Mouse (Mus musculus) ovary, postnatal 14 days (tissue): ENCODE data around the gene Dpp7.

ENCODE experiments used
- DNase-seq: peaks from one replicate; pipeline ENCODE4 v3.0.0; 2022; ENCODE audit warnings: low spot score

The Dpp7 gene

GRCm38 (mm10) chr2:25356208-25357079, at the start of gene Dpp7:
TSS of gene Dpp7 (minus strand) at chr2:25356359.
- peak; percentile 70 for DNase-seq

DNA sequence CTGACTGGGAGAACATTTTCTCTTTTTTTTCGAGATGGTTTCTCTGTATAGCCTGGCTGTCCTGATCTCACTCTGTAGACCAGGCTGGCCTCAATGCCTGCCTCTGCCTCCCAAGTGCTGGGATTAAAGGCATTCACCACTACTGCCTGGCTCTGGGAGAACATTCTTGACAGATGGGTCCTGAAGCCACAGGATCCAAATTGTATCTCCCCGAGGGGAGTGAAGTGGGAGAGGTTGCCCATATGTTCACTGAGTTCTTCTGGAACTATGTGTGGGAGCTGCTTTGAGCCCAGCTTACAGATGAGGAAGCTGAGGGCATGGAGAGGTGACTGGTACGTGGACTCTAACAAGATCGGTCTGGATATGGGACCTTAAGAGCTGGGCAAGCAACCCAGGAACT, 47.8 kb upstream of the Dpp7 start:
- DNase-seq = no peak

- DNase-seq = peak; percentile 55
Observed at GRCm38 (mm10) chr2:25402972-25403601, 46.9 kb upstream of the Dpp7 start.

GRCm38 (mm10) chr2:25402377-25402971, 46.3 kb upstream of the Dpp7 start:
- peak; percentile 60 for DNase-seq

DNA sequence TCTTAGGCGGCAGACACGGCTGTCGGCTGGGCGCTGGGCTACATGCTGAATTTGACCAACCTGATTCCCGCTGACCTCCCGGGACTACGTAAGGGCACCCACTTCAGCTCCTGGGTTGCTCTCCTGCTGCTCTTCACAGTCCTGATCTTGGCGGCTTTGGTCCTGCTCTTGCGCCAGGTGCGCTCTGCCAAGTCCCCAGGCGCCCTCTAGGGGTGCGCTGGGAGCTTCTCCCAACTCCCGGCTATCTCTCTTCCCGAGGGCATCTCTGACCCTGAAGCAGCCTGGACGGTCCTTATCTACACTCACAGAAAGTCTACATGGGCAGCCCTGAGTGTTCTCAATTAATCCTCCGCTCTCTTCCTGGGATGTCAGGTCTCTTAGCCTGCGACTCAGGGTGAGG, 44.6 kb upstream of the Dpp7 start:
- peak; percentile 47 for DNase-seq

DNA sequence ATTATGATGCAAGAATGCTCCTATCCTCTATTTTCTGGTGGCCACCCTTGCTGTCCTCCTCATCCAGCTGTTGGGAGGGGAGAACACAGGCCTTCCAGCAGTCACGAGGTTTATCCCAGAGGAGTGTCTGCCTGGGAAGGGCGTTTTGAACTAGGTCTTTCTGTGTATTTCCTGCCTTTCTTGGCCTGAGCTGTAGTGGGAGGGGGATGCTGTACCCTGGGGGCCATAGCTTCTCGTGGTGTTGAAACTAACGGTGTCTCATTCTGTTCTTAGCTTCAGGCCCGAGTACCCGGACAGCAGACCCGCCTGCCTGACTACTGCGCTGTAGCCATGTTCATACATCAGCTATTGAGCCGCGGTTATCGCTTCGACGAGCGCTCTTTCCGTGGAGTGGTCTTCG, 44.1 kb upstream of the Dpp7 start:
- no peak for DNase-seq

GRCm38 (mm10) chr2:25399051-25399450, 42.9 kb upstream of the Dpp7 start, which contains the start of gene Npdc1:
TSS of gene Npdc1 (plus strand) at chr2:25399351.
- no peak for DNase-seq

GRCm38 (mm10) chr2:25398065-25398464, 41.9 kb upstream of the Dpp7 start:
- no peak for DNase-seq

- DNase-seq = no peak
Observed at GRCm38 (mm10) chr2:25397010-25397409, 40.9 kb upstream of the Dpp7 start.

GRCm38 (mm10) chr2:25396597-25396983, 40.4 kb upstream of the Dpp7 start:
- DNase-seq = no peak

DNA sequence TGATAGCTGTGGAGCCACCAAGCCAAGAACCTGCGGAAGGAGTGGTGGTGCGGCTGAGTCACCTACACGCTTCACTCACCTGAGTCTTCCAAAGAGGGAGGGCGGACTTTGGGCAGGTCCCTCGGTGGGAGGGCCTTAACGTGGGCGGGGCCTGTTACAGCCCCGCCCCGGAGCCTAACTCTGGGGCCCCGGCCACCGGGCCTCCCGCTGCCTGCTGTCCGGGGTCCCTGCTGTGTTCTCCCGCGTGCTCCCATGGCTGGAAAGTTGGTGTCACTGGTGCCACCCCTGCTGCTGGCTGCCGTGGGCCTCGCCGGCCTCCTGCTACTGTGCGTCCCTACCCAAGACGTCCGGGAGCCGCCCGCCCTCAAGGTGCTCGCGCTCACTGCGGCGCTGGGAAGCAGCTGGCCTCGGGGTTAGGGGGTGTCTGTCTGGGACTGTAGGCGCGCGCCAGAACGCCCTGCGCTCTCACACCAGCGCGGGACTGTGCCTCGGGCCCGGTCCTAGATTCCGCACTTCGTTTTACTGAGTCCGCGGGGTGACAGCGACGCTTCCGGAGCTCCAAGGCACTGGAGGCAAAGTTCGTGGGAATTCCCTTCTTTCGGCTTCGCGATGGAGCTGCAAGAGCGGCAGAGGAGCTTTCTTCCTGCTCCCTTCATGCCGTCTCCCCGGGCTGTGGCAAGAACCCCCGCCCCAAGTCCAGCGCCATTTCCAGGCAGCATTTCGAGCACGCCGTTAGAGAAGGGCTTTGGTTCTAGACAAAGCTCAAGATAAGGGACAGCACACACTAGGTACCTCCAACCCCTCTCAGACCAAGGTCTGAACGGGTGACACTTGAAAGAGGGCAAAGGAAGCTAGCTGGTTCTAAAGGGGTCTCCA, 39.8 kb upstream of the Dpp7 start, which contains the start of gene Entpd2:
Gene Entpd2, plus strand, starts transcription at position 154 of the 876 bp plus-strand sequence.
- DNase-seq = no peak

- no peak for DNase-seq
Observed at GRCm38 (mm10) chr2:25394281-25395221, 38.4 kb upstream of the Dpp7 start.

GRCm38 (mm10) chr2:25391266-25391665, 35.1 kb upstream of the Dpp7 start:
- no peak for DNase-seq

DNA sequence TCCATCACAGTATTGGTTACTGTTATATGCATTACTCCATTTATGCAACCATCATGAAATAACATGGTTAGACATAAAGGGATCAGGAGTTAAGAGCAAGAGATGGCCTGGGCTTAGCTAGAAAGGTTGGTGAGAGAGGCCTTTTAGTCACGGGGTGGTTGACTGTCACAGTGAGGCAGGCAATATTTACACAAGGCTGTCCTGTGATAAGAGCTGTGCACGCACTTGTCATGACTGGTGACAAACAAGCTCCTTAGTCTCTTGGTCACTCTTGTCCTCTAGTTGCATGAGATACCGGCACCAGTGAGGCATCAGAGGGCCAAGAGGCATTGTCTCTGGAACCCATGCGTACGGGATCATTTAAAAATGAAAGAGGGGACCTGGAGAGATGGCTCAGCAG, 28.3 kb upstream of the Dpp7 start:
- no peak for DNase-seq

DNA sequence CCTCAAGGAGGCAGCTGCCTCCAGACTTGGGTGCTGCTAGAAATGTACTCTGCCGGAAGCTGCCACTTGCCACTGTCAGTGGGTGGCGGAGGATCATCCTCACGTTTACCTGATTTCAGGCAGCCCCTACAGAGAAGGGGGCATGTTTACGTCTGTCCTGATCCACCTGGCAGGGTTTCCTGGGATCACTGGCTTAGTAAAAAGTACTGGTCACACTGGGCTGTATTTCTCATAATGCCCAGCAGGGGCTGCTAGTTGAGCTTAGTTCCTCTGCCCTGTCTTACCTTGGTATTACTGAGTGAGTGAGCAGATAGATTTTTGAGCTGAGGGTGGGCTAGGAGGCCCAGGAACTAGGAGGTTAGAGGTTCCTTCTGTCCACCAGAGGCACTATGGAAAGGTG, 20.4 kb upstream of the Dpp7 start:
- no peak for DNase-seq

- no peak for DNase-seq
Observed at GRCm38 (mm10) chr2:25373431-25373830, 17.3 kb upstream of the Dpp7 start.

DNA sequence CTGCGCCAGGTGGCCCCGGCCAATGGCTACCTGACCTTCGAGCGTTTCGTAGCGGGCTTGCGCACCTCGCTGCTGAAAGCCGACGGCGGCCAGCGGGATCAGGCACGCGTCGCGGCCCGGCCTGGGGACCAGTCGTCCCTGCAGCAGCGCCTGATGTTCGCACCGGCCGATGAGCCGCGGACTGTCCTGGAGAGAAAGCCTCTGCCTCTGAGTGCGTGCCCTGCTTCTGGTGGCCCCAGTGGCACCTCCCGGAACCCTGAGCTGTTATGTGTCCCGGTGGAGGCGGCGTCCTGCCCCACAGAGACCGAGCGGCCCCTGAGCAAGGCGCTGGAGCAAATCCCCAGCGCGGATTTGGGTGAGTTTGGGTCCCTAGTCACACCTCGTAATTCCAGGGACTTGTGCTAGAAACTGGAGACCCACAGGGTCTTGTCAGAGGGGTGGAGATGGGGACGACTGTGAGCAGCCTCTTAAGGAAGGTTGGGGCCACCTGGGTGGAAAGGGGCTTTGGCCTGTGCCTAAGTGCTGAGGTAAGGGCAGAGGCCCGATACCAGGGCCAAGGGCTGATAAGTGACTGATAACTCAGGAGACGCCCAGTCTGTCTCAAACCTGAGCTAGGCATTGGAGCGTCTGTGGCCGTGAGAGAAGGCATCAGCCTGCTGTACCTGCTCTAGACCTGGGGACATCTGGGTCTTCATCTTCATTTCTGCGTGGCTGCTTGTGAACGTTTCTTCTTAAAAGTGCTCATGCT, 16.7 kb upstream of the Dpp7 start:
- DNase-seq = no peak

DNA sequence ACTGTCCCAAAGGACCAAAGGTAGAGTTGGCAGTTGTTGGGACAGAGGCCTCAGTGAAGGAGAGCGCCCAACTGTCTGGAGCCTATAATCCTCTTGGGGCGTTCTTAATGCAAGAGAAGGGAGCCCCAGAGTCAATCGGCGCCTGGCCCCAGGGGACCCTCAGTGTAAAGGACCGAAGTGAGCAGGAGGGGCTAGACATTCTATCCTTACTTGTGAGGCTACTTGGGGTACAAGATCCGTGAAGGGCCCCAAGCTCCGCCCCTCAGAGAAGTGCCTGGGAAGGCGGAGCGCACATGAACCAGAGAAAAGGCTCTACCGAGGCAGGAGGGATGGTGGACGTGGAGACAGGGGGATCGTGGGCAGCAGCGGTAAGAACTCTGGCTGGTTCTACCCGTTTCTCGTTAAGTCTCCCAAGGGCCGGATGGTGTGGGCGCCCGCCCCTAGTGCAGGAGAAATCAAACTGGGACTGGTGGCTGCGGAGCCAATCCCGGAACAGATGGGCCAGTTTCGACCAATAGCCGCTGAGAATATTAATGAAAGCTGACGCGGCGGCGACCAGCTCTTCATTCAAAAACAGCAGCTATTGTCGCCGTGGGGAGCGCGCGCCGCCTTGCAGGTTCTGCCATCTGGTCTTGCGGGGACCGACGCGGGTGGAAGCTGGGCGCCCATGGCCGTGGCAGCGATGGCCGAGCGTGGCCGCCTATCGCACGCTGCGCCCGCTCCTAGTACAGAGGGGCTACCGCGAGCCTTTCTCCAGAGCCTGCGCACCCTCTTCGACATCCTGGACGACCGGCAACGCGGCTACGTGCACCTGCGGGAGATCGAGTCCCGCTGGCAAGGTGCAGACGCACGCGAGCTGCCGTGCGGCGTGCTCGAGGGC, 15.8 kb upstream of the Dpp7 start, which contains the start of gene Sapcd2:
Gene Sapcd2, plus strand, starts transcription at position 558 of the 880 bp plus-strand sequence.
- peak; percentile 65 for DNase-seq

DNA sequence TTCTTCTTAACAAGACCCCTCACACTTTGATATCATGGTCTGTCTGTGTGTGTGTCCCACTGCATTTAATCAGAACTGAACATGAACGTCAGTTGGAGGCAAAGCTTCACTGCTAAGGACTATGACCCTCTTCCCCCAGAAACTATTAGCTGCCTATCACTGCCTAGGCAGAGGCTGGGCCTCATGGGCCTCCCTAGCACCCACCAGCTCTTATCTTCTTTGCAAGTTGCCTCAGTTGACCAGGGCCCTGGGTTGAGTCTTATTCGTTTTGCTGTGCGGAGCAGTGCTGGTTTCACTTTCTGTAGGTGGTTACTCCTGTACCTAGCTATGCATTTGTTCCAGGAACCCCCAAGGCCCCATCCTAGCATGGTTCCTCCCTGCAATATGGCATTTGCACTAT, 13.8 kb upstream of the Dpp7 start:
- no peak for DNase-seq
